Mouse (Mus musculus) stomach, embryonic 16.5 days (tissue): Measurements from ENCODE around the gene 2610528J11Rik. TPM values are rescaled to one million over a fixed set of nuclear protein-coding genes. Genes with fewer than 3 reads are reported as not detected.
A peak's percentile ranks its signal among the peaks of the same experiment; 100 is the strongest.

ENCODE experiments used
- ATAC-seq: fragments of 200-750 bp; cut with Nextera tagmentation; 2 replicates; pipeline ENCODE4 v1.8.0; 2017; ENCODE audit warnings: moderate number of reproducible peaks, moderate TSS enrichment; ENCODE audit not compliant: insufficient read depth, low FRiP score
- H3K27ac ChIP-seq: fragments of 300-500 bp; sonication (generic); 2 replicates; pipeline ENCODE4 v1.5.1; 2014; ENCODE audit warnings: low read length
- H3K27me3 ChIP-seq: fragments of 300-500 bp; sonication (generic); 2 replicates; pipeline ENCODE4 v1.6.1; 2014; ENCODE audit warnings: low read length, control low read depth, mixed read lengths; ENCODE audit not compliant: control insufficient read depth, insufficient read depth
- H3K36me3 ChIP-seq: fragments of 300-500 bp; sonication (generic); 2 replicates; pipeline ENCODE4 v1.6.1; 2014; ENCODE audit warnings: low read length; ENCODE audit not compliant: control insufficient read depth, insufficient read depth
- H3K4me1 ChIP-seq: fragments of 300-500 bp; sonication (generic); 2 replicates; pipeline ENCODE4 v1.6.1; 2014; ENCODE audit warnings: low read length, control low read depth, mixed read lengths; ENCODE audit not compliant: control insufficient read depth, insufficient read depth
- H3K4me2 ChIP-seq: fragments of 300-500 bp; sonication (generic); 2 replicates; pipeline ENCODE4 v1.6.1; 2014; ENCODE audit warnings: low read depth, low read length, mixed read lengths
- H3K4me3 ChIP-seq: fragments of 300-500 bp; sonication (generic); replicated peaks from 2 replicates; pipeline ENCODE4 v1.5.1; 2014; ENCODE audit warnings: mild to moderate bottlenecking, low read length
- H3K9ac ChIP-seq: fragments of 300-500 bp; sonication (generic); 2 replicates; pipeline ENCODE4 v1.6.1; 2014; ENCODE audit warnings: low read length
- H3K9me3 ChIP-seq: fragments of 300-500 bp; sonication (generic); replicated peaks from 2 replicates; pipeline ENCODE4 v1.6.1; 2016; ENCODE audit warnings: low read length, control low read depth; ENCODE audit not compliant: control insufficient read depth
- WGBS: fragments of 180-500 bp; shearing (Covaris S2); extraction: QIAGEN DNeasy Blood & Tissue Kit; methylation state at CpG from one replicate; pipeline ENCODE4 v1.1.7; 2014; 5-methylcytosine and 5-hydroxymethylcytosine counted together
- polyA plus RNA-seq: library from polyadenylated mRNA; unstranded; fragments of >200 nt; fragmentation: Nextera tagmentation; extraction: Ambion mirVana; gene quantifications from 2 replicates; pipeline ENCODE4 v1.2.1, GENCODE M21; 2015

The 2610528J11Rik gene
- polyA plus RNA-seq, 1 experiment from 2014 or later: 31.8 TPM

DNA sequence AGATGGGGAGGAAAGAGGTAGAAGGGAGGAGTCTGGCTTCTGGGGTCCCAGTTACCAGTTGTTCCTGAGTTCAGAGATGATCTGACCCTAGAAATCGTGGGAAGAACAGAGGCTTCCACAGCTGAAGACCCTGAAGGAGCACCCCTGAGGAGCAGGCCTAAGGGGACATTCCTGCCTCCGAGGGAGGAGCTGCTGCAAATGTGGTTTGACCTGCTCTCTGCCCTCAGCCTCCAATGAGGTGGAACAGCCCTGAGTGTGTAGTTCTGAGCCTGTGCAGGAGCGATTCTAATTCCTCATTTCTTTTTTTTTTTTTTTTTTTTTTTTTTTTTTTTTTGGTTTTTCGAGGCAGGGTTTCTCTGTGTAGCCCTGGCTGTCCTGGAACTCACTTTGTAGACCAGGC lies 6.4 kb downstream of the 2610528J11Rik start:
- H3K27ac ChIP-seq: no peak overlapping the region
- no peaks in the 10 kb centered on the region for H3K27me3 ChIP-seq
- H3K36me3 ChIP-seq: no peaks in the 10 kb centered on the region
- no peak overlapping the region for H3K4me2 ChIP-seq
- no peak overlapping the region for H3K4me3 ChIP-seq
- H3K9me3 ChIP-seq: no peaks in the 10 kb centered on the region
- ATAC-seq: no peak
- no peak overlapping the region for H3K9ac ChIP-seq
- H3K4me1 ChIP-seq: no peaks in the 10 kb centered on the region; the same call in 1 of the 2 replicates
- 60% methylated on average over 3 of the region's 4 CpGs for WGBS

DNA sequence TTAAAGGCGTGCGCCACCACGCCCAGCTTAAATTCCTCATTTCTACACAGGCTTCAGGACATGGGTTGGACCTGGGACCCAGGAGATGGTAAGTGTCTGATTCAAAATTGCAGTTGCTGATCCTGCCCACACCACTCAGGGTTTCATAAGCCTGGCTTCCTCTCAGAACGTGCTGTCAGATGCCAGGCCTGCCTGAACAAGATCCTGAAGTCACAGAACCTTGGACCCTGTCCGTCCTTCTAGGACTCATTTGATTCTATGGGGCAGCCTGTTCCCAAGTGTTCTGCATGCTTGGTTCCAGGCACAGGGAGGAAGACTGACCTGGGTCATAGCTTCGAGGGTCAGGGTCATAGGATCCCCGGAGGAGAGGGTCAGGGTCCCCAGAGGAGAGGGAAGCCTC lies 6.8 kb downstream of the 2610528J11Rik start:
- no peaks in the 10 kb centered on the region; the same call in 1 of the 2 replicates for H3K4me1 ChIP-seq

DNA sequence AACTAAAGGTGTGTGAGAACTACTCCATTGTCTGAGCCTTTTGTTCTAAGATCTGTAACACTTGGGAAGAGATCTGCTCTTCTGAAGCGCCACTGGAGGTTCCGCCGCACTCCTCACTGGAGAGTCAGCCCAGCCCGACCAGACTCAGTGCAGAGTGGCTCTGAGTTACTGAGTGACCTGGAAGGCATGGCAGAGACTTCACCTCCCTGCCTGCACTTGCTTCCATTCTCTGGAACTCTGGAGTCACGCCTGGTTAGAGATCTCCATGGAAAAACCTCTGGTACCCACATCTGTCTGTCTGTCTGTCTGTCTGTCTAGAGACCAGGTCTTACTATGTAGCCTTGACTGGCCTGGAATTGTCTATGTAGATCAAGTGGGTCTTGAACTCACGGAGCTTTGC lies 8.8 kb downstream of the 2610528J11Rik start:
- H3K27ac ChIP-seq: no peak overlapping the region
- H3K4me1 ChIP-seq: no peaks in the 10 kb centered on the region; the same call in 1 of the 2 replicates
- no peaks in the 10 kb centered on the region for H3K27me3 ChIP-seq
- no peaks in the 10 kb centered on the region for H3K9me3 ChIP-seq
- no peaks in the 10 kb centered on the region for H3K36me3 ChIP-seq
- no peak overlapping the region for H3K9ac ChIP-seq
- H3K4me3 ChIP-seq: no peak overlapping the region
- WGBS: 83% methylated on average over 6 of the region's 6 CpGs
- no peak overlapping the region for H3K4me2 ChIP-seq
- no peak for ATAC-seq

More for the DNA sequence above, 6.8 kb downstream of the 2610528J11Rik start:
- Histone ChIP-seq H3K36me3 (no peaks in the 10 kb centered on the region), H3K4me2 (no peak overlapping the region), H3K9ac (no peak overlapping the region), H3K9me3 (no peaks in the 10 kb centered on the region), H3K4me3 (no peak overlapping the region), H3K27ac (no peak overlapping the region), H3K27me3 (no peaks in the 10 kb centered on the region)
- ATAC-seq: no peak
- 68% methylated on average over 7 of the region's 7 CpGs for WGBS

DNA sequence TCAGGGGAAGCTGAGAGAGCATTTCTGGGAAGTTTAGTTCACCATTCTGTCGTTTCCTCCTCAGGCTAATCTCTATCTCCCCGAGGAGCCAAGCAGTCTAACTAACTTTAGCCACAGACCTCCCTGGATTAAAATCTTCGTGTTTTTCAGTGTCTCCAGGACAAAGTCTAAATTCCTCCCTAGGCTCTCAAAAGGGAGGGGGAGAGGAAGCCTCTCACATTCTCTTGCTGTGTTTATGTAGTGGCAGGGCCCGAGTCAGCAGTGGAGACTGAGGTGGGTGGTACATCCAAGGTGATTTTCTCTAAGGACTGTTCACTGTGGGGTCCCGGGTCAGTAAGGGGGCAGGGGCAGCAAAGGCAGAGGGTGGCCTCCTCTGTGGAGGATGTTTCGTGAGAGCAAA lies 11.0 kb downstream of the 2610528J11Rik start:
- Histone ChIP-seq H3K27ac (no peak overlapping the region), H3K9ac (no peak overlapping the region), H3K9me3 (no peaks in the 10 kb centered on the region), H3K4me3 (no peak overlapping the region), H3K4me2 (no peak overlapping the region), H3K36me3 (no peaks in the 10 kb centered on the region), H3K27me3 (no peaks in the 10 kb centered on the region), H3K4me1 (no peaks in the 10 kb centered on the region; the same call in 1 of the 2 replicates)
- ATAC-seq: no peak
- 24% methylated on average over 6 of the region's 6 CpGs for WGBS

DNA sequence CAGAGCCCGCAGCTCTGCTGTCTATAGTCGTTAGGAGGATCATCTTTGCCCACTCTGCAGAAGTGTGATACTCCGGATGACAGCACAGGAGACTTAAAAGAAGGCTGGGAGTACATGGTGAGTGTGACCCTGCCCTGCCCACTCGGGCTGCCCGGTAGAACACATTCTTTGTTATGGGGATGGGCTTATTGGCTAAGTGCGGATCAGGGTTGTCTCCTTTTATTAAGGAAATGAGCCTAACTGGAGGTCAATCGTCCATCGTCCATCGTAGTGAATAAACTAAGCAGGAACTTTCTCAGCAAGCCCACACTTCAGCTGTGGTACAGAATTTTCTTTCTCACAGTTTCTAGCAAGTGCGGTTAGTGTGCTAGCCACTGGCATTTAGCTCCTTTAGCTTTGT lies 13.1 kb downstream of the 2610528J11Rik start:
- 40% methylated on average over 10 of the region's 10 CpGs for WGBS
- no peaks in the 10 kb centered on the region for H3K27me3 ChIP-seq
- no peak overlapping the region for H3K4me3 ChIP-seq
- H3K9ac ChIP-seq: no peak overlapping the region
- H3K4me2 ChIP-seq: no peak overlapping the region
- no peak overlapping the region for H3K27ac ChIP-seq
- ATAC-seq: no peak
- H3K4me1 ChIP-seq: no peaks in the 10 kb centered on the region; the same call in 1 of the 2 replicates
- no peaks in the 10 kb centered on the region for H3K36me3 ChIP-seq
- H3K9me3 ChIP-seq: no peaks in the 10 kb centered on the region

DNA sequence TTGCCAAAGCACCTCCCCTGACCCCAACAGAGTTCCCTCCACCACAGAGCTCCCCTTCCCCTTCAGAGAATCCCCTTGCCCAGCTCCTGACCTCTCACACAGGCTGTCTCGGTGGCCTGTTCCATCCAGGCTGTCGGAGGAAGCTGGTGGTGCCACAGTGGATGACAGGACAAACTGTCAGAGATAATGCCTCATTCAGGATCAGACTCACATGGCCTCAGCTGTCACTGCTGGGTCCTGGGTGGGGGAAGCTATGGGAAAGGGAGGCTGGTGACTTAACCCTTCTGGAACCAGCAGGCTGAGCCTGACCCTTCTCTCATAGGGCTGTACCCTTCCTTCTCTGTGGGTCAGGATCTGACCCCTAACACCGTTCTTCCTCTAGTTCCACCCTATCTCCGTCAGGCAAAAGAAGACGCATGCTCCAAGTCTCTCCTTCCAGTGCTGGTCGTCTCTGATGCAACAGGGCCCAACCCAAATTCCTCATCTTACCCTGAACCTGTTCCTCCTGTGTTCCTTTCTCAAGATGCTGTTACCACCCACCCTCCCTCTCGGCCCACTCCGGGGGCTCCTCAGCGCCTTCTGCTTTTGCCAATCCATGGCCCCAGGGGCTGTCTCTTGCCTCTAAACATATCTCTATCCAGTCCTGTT lies 15.8 kb downstream of the 2610528J11Rik start:
- peak overlapping the region; percentile 91 for H3K27ac ChIP-seq
- ATAC-seq: no peak
- H3K4me3 ChIP-seq: peak overlapping the region; percentile 39
- H3K9me3 ChIP-seq: no peaks in the 10 kb centered on the region
- H3K4me1 ChIP-seq: no peaks in the 10 kb centered on the region; the same call in 1 of the 2 replicates
- no peaks in the 10 kb centered on the region for H3K36me3 ChIP-seq
- peak overlapping the region; percentile 50 for H3K4me2 ChIP-seq
- H3K9ac ChIP-seq: peak overlapping the region; percentile 49
- WGBS: 41% methylated on average over 9 of the region's 9 CpGs
- H3K27me3 ChIP-seq: no peaks in the 10 kb centered on the region

DNA sequence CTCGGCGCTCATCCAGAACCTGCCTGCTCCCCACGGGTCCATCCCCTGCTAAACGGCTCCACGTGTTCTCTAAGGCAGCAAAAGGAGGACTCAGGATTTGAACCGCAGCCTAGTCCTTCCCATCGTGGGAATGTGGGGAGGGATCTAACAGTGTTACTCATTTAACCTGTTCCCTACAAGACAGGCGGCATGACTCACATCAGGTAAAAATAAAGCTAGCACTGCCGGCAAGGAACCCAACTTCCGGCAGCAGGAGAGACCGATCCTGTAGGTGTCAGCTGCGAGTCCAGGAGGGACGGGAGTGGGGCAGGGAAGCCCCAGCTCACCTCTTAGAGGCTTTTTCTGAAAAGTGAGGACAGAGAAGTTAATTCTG lies 16.3 kb downstream of the 2610528J11Rik start:
- H3K9ac ChIP-seq: peak overlapping the region; percentile 55

DNA sequence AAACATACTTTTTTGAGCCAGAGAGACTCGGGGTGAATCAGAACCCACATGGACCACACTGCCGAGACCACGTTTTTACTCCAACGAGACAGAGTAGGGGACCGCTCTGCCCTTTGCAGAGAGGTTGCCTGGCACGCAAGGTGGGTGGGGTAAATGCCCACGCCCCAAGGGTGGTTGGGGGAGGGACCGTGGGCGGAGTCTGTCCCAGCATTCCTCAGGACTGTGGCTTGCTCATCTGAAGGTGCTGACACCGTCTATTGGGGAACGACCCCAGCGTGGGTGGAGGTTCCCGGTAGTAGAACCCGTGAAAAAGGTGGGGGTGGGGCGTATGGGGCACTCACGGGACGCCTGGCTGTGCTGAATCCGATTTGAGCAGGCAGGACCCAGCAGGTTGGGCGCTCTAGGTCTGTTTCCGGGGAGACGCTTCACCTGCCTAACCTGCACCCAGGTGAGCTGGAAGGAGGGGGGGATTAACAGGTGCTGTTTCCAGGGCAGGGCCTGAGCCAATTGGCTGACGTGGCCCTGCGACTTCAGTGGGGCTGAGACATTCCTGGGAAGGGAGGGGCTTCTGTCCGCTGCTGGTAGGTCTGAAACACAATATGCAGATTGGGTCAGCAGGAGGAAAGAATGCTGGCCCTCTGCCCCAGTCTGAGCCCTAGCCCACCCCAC lies 16.9 kb downstream of the 2610528J11Rik start, which contains the start of gene Tmem125:
Gene Tmem125 (minus strand): TSS at position 453 of the 669 bp plus-strand sequence.
- peak within 1 kb of the TSS; percentile 55 for H3K9ac ChIP-seq
- peak within 1 kb of the TSS; percentile 50 for H3K4me2 ChIP-seq
- WGBS: 1% methylated on average over 24 of the region's 24 CpGs

More for the DNA sequence above, 16.3 kb downstream of the 2610528J11Rik start:
- WGBS: 12% methylated on average over 13 of the region's 13 CpGs
- peak overlapping the region; percentile 91 for H3K27ac ChIP-seq
- no peaks in the 10 kb centered on the region for H3K27me3 ChIP-seq
- ATAC-seq: peak; percentile 54; the same call in 1 of the 2 replicates
- H3K9me3 ChIP-seq: no peaks in the 10 kb centered on the region
- H3K36me3 ChIP-seq: no peaks in the 10 kb centered on the region
- peak overlapping the region; percentile 50 for H3K4me2 ChIP-seq
- peak overlapping the region; percentile 39 for H3K4me3 ChIP-seq
- H3K4me1 ChIP-seq: no peaks in the 10 kb centered on the region

DNA sequence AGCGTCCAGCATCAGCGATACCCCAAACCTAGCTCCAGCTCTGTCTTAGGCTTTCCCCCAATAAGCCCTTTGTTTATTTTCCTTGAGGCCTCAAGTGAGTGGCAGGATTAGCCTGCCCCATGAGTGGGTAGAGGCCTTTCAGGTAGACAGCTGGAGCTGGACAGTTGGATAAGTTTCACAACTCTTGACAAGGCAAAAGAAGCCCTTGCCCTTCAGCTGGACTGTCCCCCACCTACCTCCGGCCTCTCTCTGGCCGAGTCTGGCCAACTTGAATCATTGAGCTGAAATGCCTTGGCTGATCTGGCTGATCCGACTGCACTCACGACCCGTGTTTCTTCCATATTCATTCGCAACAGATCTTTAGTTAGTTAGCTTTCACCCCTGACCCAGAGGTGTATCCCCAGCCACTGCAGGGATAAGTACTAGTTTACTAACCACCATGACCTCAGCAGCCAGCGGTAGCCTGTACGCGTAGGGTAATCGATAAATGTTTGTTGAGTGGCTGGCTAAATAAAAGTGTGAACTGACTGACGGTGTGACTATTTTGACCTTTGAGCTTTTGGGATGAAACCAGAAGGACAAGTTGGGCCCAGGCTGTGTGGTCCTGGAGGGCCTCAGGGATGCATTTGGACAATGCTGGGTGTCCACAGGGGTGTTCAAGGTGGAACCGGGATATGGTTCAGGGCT lies 17.8 kb downstream of the 2610528J11Rik start:
- Histone ChIP-seq H3K9me3 (no peaks in the 10 kb centered on the region), H3K27me3 (no peaks in the 10 kb centered on the region), H3K4me3 (peak overlapping the region; percentile 39), H3K36me3 (no peaks in the 10 kb centered on the region), H3K4me1 (no peaks in the 10 kb centered on the region), H3K4me2 (peak overlapping the region; percentile 50), H3K9ac (peak overlapping the region; percentile 3), H3K27ac (peak overlapping the region; percentile 91)
- no peak for ATAC-seq
- WGBS: 54% methylated on average over 14 of the region's 14 CpGs

More for the DNA sequence above, 16.9 kb downstream of the 2610528J11Rik start, which contains the start of gene Tmem125:
- Histone ChIP-seq H3K27ac (peak within 1 kb of the TSS; percentile 91), H3K36me3 (no peaks in the 10 kb centered on the region), H3K9me3 (no peaks in the 10 kb centered on the region), H3K4me3 (peak within 1 kb of the TSS; percentile 39), H3K27me3 (no peaks in the 10 kb centered on the region), H3K4me1 (no peaks in the 10 kb centered on the region)
- peak; percentile 95 for ATAC-seq
